Mouse (Mus musculus): ENCODE data around the gene Ccdc181. TPM values are rescaled to one million over a fixed set of nuclear protein-coding genes. Genes with fewer than 3 reads are reported as not detected.

Ccdc181 gene
- polyA plus RNA-seq, 1 experiment from 2014 or later = 18.4 TPM

- peak within 1 kb of the TSS; percentile 27; the same call in 1 of the 2 replicates for H3K27ac ChIP-seq (ENCODE audit: low read depth, low read length)
Observed at GRCm38 (mm10) chr1:164248465-164249331, 26.7 kb upstream of the Ccdc181 start, which contains the start of gene Slc19a2. TSS of gene Slc19a2 (plus strand) at chr1:164249046.

GRCm38 (mm10) chr1:164249332-164249711, 26.1 kb upstream of the Ccdc181 start:
- under 1% methylated on average over 33 of the region's 33 CpGs for WGBS
- Histone ChIP-seq H3K36me3 (ENCODE audit: control insufficient read depth, insufficient read depth, low read length) (no peaks in the 10 kb centered on the region), H3K4me2 (ENCODE audit: low read depth, low read length, severe bottlenecking) (peak overlapping the region; percentile 82), H3K27ac (ENCODE audit: low read depth, low read length) (no peak overlapping the region), H3K27me3 (ENCODE audit: control insufficient read depth, insufficient read depth, low read length) (no peaks in the 10 kb centered on the region), H3K4me3 (ENCODE audit: low read depth, low read length) (peak overlapping the region; percentile 65), H3K4me1 (replicated peaks; ENCODE audit: control insufficient read depth, insufficient read depth, low read length) (peaks cover 7% of the 10 kb centered on the region; the same call in 1 of the 2 replicates), H3K9me3 (ENCODE audit: control insufficient read depth, low read length) (no peaks in the 10 kb centered on the region), H3K9ac (ENCODE audit: low read length) (peak overlapping the region; percentile 70)
- ATAC-seq (replicated peaks; ENCODE audit: low FRiP score) (no peak; the same call in none of the 2 replicates), DNase-seq (ENCODE audit: low spot score) (no peak)

More at GRCm38 (mm10) chr1:164248465-164249331, 26.7 kb upstream of the Ccdc181 start, which contains the start of gene Slc19a2:
- H3K36me3 ChIP-seq (ENCODE audit: control insufficient read depth, insufficient read depth, low read length) = no peaks in the 10 kb centered on the region
- DNase-seq (ENCODE audit: low spot score) (peak; percentile 100), ATAC-seq (replicated peaks; ENCODE audit: low FRiP score) (peak; percentile 97)
- H3K27me3 ChIP-seq (ENCODE audit: control insufficient read depth, insufficient read depth, low read length) = no peaks in the 10 kb centered on the region
- peaks cover 7% of the 10 kb centered on the region; the same call in 1 of the 2 replicates for H3K4me1 ChIP-seq (replicated peaks; ENCODE audit: control insufficient read depth, insufficient read depth, low read length)
- WGBS = under 1% methylated on average over 53 of the region's 79 CpGs
- H3K4me2 ChIP-seq (ENCODE audit: low read depth, low read length, severe bottlenecking) = peak within 1 kb of the TSS; percentile 82
- no peaks in the 10 kb centered on the region for H3K9me3 ChIP-seq (ENCODE audit: control insufficient read depth, low read length)
- H3K9ac ChIP-seq (ENCODE audit: low read length) = peak within 1 kb of the TSS; percentile 72
- H3K4me3 ChIP-seq (ENCODE audit: low read depth, low read length) = peak within 1 kb of the TSS; percentile 65

GRCm38 (mm10) chr1:164250391-164251150, 24.8 kb upstream of the Ccdc181 start:
- no peak overlapping the region for H3K27ac ChIP-seq (ENCODE audit: low read depth, low read length)
- ATAC-seq (replicated peaks; ENCODE audit: low FRiP score) (no peak), DNase-seq (ENCODE audit: low spot score) (no peak)
- no peak overlapping the region; the same call in 1 of the 2 replicates for H3K4me2 ChIP-seq (ENCODE audit: low read depth, low read length, severe bottlenecking)
- H3K9me3 ChIP-seq (ENCODE audit: control insufficient read depth, low read length) = no peaks in the 10 kb centered on the region
- peak overlapping the region; percentile 12; the same call in 1 of the 2 replicates for H3K9ac ChIP-seq (ENCODE audit: low read length)
- 70% methylated on average over 8 of the region's 8 CpGs for WGBS
- H3K36me3 ChIP-seq (ENCODE audit: control insufficient read depth, insufficient read depth, low read length) = no peaks in the 10 kb centered on the region
- peaks cover 7% of the 10 kb centered on the region; the same call in 1 of the 2 replicates for H3K4me1 ChIP-seq (replicated peaks; ENCODE audit: control insufficient read depth, insufficient read depth, low read length)
- no peaks in the 10 kb centered on the region for H3K27me3 ChIP-seq (ENCODE audit: control insufficient read depth, insufficient read depth, low read length)
- H3K4me3 ChIP-seq (ENCODE audit: low read depth, low read length) = peak overlapping the region; percentile 65; the same call in 1 of the 2 replicates

- no peak overlapping the region for H3K4me2 ChIP-seq (ENCODE audit: low read depth, low read length, severe bottlenecking)
- 86% methylated on average over 1 of the region's 1 CpGs for WGBS
Observed at GRCm38 (mm10) chr1:164251438-164251837, 23.9 kb upstream of the Ccdc181 start.

GRCm38 (mm10) chr1:164252551-164252950, 22.8 kb upstream of the Ccdc181 start:
- Histone ChIP-seq H3K9me3 (ENCODE audit: control insufficient read depth, low read length) (no peaks in the 10 kb centered on the region), H3K4me2 (ENCODE audit: low read depth, low read length, severe bottlenecking) (no peak overlapping the region), H3K36me3 (ENCODE audit: control insufficient read depth, insufficient read depth, low read length) (no peaks in the 10 kb centered on the region), H3K27me3 (ENCODE audit: control insufficient read depth, insufficient read depth, low read length) (no peaks in the 10 kb centered on the region), H3K4me1 (replicated peaks; ENCODE audit: control insufficient read depth, insufficient read depth, low read length) (peaks cover 7% of the 10 kb centered on the region; the same call in 1 of the 2 replicates), H3K9ac (ENCODE audit: low read length) (no peak overlapping the region), H3K27ac (ENCODE audit: low read depth, low read length) (no peak overlapping the region), H3K4me3 (ENCODE audit: low read depth, low read length) (no peak overlapping the region)
- DNase-seq (ENCODE audit: low spot score) (no peak), ATAC-seq (replicated peaks; ENCODE audit: low FRiP score) (no peak)
- WGBS = 85% methylated on average over 5 of the region's 5 CpGs

More at GRCm38 (mm10) chr1:164251438-164251837, 23.9 kb upstream of the Ccdc181 start:
- H3K27me3 ChIP-seq (ENCODE audit: control insufficient read depth, insufficient read depth, low read length) = no peaks in the 10 kb centered on the region
- H3K4me3 ChIP-seq (ENCODE audit: low read depth, low read length) = no peak overlapping the region
- no peak overlapping the region for H3K9ac ChIP-seq (ENCODE audit: low read length)
- H3K27ac ChIP-seq (ENCODE audit: low read depth, low read length) = no peak overlapping the region
- ATAC-seq (replicated peaks; ENCODE audit: low FRiP score) = no peak
- no peaks in the 10 kb centered on the region for H3K9me3 ChIP-seq (ENCODE audit: control insufficient read depth, low read length)
- H3K4me1 ChIP-seq (replicated peaks; ENCODE audit: control insufficient read depth, insufficient read depth, low read length) = peaks cover 7% of the 10 kb centered on the region; the same call in 1 of the 2 replicates
- no peaks in the 10 kb centered on the region for H3K36me3 ChIP-seq (ENCODE audit: control insufficient read depth, insufficient read depth, low read length)
- no peak for DNase-seq (ENCODE audit: low spot score)

- H3K36me3 ChIP-seq (ENCODE audit: control insufficient read depth, insufficient read depth, low read length) = no peaks in the 10 kb centered on the region
- H3K9ac ChIP-seq (ENCODE audit: low read length) = no peak overlapping the region
- H3K27ac ChIP-seq (ENCODE audit: low read depth, low read length) = no peak overlapping the region
- H3K4me2 ChIP-seq (ENCODE audit: low read depth, low read length, severe bottlenecking) = no peak overlapping the region
- no peaks in the 10 kb centered on the region for H3K27me3 ChIP-seq (ENCODE audit: control insufficient read depth, insufficient read depth, low read length)
- ATAC-seq (replicated peaks; ENCODE audit: low FRiP score) (no peak), DNase-seq (ENCODE audit: low spot score) (no peak)
- H3K4me1 ChIP-seq (replicated peaks; ENCODE audit: control insufficient read depth, insufficient read depth, low read length) = 0 out of 2 replicates have a peak, but pooled peaks cover 4% of the 10 kb centered on the region
- H3K4me3 ChIP-seq (ENCODE audit: low read depth, low read length) = no peak overlapping the region
- WGBS = 77% methylated on average over 3 of the region's 3 CpGs
- H3K9me3 ChIP-seq (ENCODE audit: control insufficient read depth, low read length) = no peaks in the 10 kb centered on the region
Observed at GRCm38 (mm10) chr1:164254836-164255235, 20.5 kb upstream of the Ccdc181 start.

GRCm38 (mm10) chr1:164260171-164261028, 15.0 kb upstream of the Ccdc181 start:
- H3K27me3 ChIP-seq (ENCODE audit: control insufficient read depth, insufficient read depth, low read length) = no peaks in the 10 kb centered on the region
- 89% methylated on average over 16 of the region's 16 CpGs for WGBS
- no peak overlapping the region for H3K27ac ChIP-seq (ENCODE audit: low read depth, low read length)
- no peaks in the 10 kb centered on the region; the same call in 1 of the 2 replicates for H3K36me3 ChIP-seq (ENCODE audit: control insufficient read depth, insufficient read depth, low read length)
- H3K9ac ChIP-seq (ENCODE audit: low read length) = no peak overlapping the region
- DNase-seq (ENCODE audit: low spot score) (no peak), ATAC-seq (replicated peaks; ENCODE audit: low FRiP score) (no peak)
- no peaks in the 10 kb centered on the region for H3K9me3 ChIP-seq (ENCODE audit: control insufficient read depth, low read length)
- H3K4me2 ChIP-seq (ENCODE audit: low read depth, low read length, severe bottlenecking) = no peak overlapping the region
- no peak overlapping the region for H3K4me3 ChIP-seq (ENCODE audit: low read depth, low read length)
- no peaks in the 10 kb centered on the region for H3K4me1 ChIP-seq (replicated peaks; ENCODE audit: control insufficient read depth, insufficient read depth, low read length)

Measured in forebrain, embryonic 11.5 days (tissue).